In the genomic region with DNA sequence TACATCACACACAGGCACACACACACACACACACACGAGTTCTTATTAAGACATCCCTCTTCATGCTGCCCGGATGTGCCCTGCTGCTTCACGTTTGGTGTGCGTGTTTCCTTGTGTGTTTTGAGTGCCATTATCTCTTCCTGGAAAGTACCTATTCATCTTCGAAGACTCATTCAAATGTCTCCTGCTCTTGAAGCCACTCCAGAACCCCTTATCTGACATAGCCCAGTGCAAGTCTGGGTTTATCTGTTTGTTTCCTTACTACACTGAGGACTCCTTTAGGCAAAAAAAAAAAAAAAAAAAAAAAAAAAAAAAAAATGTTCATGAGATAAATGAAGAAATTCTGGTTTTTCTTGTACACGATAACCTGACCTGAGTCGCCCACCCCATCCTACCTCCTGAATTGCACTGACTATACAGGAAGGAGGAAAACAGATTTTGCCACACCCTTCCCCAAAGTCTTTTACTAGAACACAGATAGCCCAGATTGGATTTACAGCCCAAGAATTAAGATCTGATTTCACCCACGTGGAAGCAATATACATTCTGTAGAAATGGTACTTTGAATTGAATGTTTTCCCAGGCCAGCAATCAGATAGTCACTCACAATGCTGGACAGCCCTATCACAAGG, we compare ENCODE assay signal across 5 mouse cellular contexts.
"Had no signal": no experiment of that assay in that cellular context is flagged by ENCODE, and none has a peak within 500 bp of the region (broad histone marks: within the 10 kb centered on the region; RNA-seq: fewer than 3 reads in every experiment).

No protein-coding gene starts in this region.

- DNase-seq: kidney, postnatal 25 days; left cerebral cortex, postnatal 4 days; lung, embryonic 14.5 days; thymus, adult 2 months; thymus, postnatal 25 days had no signal
